Mouse (Mus musculus) MEL-GATA-1-ER (cell line): ENCODE measurements around the gene Gmnc.

Experiments used
- DNase-seq: peaks from one replicate; pipeline ENCODE4 v3.0.0-alpha.2; 2012; ENCODE audit warnings: low read depth; ENCODE audit errors: extremely low read depth

Gmnc gene

DNA sequence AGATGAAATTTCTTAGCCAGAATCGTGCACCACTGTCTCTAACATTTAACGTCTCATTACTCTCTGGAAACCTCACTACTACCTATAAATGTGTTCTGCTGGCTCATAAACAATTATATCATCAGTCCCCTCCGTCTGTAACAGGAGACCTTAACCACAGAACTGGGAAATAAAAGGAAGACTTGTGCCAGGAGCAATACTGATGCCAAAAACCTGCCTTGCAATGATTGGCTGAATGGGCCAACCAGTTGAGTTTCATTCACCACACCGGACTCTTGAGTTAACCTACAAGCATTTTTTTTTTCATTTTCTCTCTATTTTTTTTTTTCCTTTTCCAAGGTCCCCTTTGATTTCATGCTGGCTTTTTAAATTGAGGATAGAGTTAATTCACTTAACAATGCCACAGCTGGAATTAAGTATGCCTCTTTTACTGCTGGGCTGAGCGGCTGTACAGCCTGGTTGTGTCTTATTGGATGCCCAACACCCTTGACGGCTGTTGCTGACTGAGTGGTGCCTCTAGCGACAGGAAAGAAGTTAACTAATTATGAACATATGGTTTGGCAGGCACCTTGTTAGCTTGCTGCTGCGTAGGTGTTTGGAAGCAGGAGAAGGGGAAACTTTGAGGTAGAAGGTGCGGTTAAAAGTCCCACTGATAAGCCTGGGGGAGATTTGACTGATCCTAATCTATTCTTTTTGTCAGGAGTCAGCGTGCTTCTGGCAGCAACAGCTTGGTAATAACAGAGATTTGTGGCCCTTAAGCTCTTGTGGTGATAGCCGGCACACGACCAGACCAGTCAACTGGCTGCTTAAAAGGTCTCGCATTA, at the start of gene Gmnc:
TSS of gene Gmnc (minus strand) at position 176 of the 824 bp plus-strand sequence.
- no peak for DNase-seq

DNA sequence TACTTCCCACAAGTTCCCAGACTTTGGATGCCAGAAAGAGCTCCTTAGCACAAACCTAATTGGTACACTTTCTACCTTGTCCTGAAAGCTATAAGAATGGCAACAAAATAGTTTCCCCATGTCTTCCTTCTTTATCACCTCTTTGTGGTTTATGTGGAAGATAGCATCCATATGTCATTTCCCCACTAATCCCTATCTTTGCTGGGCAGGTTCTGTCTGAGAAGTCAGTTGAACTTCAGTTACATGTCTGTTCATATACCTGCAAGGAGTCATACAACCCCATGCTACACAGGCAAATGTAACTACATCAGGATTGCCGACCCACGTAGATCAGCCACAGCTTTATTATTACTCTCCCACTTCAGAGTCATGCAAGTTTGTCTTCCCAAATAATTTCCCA, 35.8 kb upstream of the Gmnc start:
- peak; percentile 24 for DNase-seq

- DNase-seq, result no peak
Observed at GRCm38 (mm10) chr16:27026226-27026625, 34.8 kb upstream of the Gmnc start.

GRCm38 (mm10) chr16:27022746-27023145, 31.3 kb upstream of the Gmnc start:
- DNase-seq, result no peak

- DNase-seq, result no peak
Observed at GRCm38 (mm10) chr16:27017309-27017708, 25.9 kb upstream of the Gmnc start.

- DNase-seq, result no peak
Observed at GRCm38 (mm10) chr16:27002714-27003113, 11.3 kb upstream of the Gmnc start.

GRCm38 (mm10) chr16:26999563-26999962, 8.1 kb upstream of the Gmnc start:
- DNase-seq, result no peak

GRCm38 (mm10) chr16:26989415-26990315, 1.8 kb downstream of the Gmnc start:
- DNase-seq, result no peak

GRCm38 (mm10) chr16:26988188-26988587, 3.3 kb downstream of the Gmnc start:
- DNase-seq, result no peak

- no peak for DNase-seq
Observed at GRCm38 (mm10) chr16:26985796-26986195, 5.7 kb downstream of the Gmnc start.

GRCm38 (mm10) chr16:26982112-26982511, 9.3 kb downstream of the Gmnc start:
- peak; percentile 7 for DNase-seq

DNA sequence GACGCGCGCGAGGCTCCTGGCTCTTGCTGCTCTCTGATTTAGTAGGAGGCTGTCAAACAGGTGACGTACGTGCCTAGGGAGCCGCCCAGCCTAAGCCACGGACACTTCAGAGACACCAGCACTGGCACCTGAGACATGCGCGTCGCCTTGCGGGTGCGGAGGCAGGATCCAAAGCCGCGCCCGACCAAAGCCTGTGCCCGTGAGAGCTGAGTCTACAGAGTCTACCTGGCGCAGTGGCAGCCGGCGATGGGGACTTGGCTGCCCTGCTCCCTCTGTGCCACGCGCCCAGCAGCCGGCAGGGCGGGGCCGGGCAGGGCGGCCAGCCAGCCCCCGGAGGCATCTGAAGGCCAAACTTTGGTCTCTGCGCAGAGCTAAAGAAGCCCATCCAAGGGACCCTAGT, 23.5 kb downstream of the Gmnc start:
- DNase-seq, result no peak

DNA sequence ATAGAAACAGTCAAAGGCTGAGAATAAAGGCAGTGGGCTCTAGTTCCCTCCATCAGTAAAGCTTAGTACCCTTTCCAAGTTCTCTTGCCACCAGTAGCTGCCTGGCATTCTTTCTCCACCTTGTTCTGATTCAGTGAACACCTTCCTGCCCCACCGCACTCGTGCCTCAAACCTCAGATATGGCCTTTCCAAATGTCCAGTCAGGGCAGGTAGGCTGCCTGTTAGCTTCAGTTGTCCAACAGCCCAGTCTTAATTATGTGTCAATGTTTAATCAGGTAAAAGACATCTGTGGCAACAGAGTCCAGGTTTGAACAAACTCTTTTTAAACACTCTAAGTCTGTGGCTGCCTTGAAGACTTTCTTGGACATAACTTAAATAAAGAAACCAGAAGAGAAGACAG, 24.6 kb downstream of the Gmnc start:
- no peak for DNase-seq

DNA sequence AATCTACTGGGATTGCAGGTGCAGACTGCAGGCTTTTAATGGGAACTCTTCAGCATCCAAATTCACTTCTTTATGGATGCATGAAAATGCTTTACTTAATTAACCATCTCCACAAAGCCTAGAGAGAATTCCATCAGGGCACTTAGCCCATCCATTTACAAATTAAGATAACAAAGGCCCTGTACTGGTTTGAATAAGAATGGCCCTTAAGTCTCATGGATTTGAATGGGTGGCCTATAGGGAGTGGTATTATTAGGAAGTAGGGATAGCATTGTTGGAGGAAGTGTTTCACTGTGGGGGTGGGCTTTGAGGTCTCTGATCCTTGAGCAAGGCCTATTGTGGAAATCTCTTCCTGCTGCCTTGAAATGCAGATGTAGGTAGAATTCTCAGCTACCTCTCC, 29.5 kb downstream of the Gmnc start:
- no peak for DNase-seq

GRCm38 (mm10) chr16:26951601-26952000, 39.9 kb downstream of the Gmnc start:
- DNase-seq, result no peak

GRCm38 (mm10) chr16:26950209-26950608, 41.2 kb downstream of the Gmnc start:
- DNase-seq, result no peak

GRCm38 (mm10) chr16:26903968-26904367, 87.5 kb downstream of the Gmnc start:
- DNase-seq, result no peak

DNA sequence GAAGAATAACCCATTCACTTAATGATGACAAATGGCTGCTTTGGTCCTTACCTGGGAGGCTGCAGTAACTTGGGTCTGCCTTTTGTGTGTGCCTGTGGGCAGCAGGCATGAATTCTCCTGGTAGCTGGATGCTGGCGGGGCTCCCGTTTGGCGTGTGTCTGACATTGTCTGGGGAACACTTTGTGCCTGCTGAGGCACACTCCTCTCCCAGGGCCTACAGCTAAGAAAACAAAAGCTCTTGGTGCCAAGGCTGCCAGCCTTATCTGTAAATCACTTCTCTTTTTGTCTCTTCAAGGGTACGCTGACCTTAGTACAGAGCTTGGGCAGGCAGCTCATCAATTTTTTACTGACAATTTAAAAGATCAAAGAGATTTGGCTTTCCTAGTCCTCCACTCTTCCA, 90.0 kb downstream of the Gmnc start:
- no peak for DNase-seq

DNA sequence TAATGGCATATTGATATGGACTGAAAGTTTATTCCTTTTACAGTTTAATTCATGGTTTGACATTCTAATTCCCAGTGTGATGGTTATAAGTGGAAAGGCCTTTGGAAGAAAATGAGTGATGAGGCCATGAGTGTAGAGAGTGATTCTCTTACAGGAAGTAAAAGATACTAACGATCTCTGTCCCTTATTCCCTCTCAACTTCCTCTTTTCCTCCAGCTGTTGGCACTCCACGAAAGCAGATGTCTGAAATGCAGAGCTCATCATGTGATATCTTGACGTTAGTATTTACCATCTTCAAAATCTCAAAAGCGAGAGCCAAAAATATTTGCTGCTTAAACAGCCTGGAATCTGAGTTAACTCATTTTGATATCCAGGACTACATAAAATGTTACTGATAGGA, 105.1 kb downstream of the Gmnc start:
- DNase-seq, result peak; percentile 26

DNA sequence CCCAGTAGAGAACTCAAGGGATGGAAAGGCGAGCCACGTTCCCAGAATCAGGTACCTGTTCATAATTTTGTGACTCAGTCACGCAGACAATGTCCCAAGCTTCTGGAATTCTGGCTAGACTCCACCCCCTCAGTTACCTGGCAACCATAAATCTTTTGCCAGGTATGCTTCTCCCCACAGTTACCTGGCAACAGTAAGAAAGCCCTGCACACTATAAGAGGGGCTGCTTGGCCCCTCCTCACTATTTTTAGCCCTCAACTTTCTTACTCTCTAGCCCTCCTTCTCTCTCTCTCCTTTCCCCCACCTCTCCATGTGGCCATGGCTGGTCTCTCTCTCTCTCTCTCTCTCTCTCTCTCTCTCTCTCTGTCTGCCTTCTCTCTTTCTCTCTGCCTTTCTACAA, 114.6 kb downstream of the Gmnc start:
- DNase-seq, result no peak
